Mouse (Mus musculus) liver, adult (tissue): ENCODE results near the gene H2-DMb2.

Source experiments
- GATA4 ChIP-seq: IDR thresholded peaks from 2 replicates; pipeline ENCODE4 v1.6.1; 2014; ENCODE audit warnings: mild to moderate bottlenecking, low read length; ENCODE audit not compliant: insufficient replicate concordance

The H2-DMb2 gene

GRCm38 (mm10) chr17:34143033-34143432 is at the start of gene H2-DMb2:
H2-DMb2 (plus strand) TSS chr17:34143307.
- TF ChIP-seq GATA4: no peak

- no peak for TF ChIP-seq GATA4
Measured at GRCm38 (mm10) chr17:34094283-34095035, 48.6 kb upstream of the H2-DMb2 start.

GRCm38 (mm10) chr17:34096497-34097010 is 46.6 kb upstream of the H2-DMb2 start:
- TF ChIP-seq GATA4: no peak

GRCm38 (mm10) chr17:34097272-34097671 is 45.8 kb upstream of the H2-DMb2 start:
- no peak for TF ChIP-seq GATA4

- TF ChIP-seq GATA4: no peak
Measured at GRCm38 (mm10) chr17:34098709-34099479, 44.2 kb upstream of the H2-DMb2 start.

- TF ChIP-seq GATA4: no peak
Measured at GRCm38 (mm10) chr17:34099531-34099930, 43.6 kb upstream of the H2-DMb2 start.

GRCm38 (mm10) chr17:34101185-34101584 is 41.9 kb upstream of the H2-DMb2 start:
- no peak for TF ChIP-seq GATA4

GRCm38 (mm10) chr17:34101604-34102032 is 41.5 kb upstream of the H2-DMb2 start:
- TF ChIP-seq GATA4: no peak

- TF ChIP-seq GATA4: no peak
Measured at GRCm38 (mm10) chr17:34102831-34103230, 40.3 kb upstream of the H2-DMb2 start.

- TF ChIP-seq GATA4: no peak
Measured at GRCm38 (mm10) chr17:34104804-34105203, 38.3 kb upstream of the H2-DMb2 start.

GRCm38 (mm10) chr17:34106555-34106954 is 36.6 kb upstream of the H2-DMb2 start:
- TF ChIP-seq GATA4: no peak

GRCm38 (mm10) chr17:34107109-34107867 is 35.8 kb upstream of the H2-DMb2 start:
- no peak for TF ChIP-seq GATA4

- no peak for TF ChIP-seq GATA4
Measured at GRCm38 (mm10) chr17:34108460-34108859, 34.6 kb upstream of the H2-DMb2 start.

- TF ChIP-seq GATA4: no peak
Measured at GRCm38 (mm10) chr17:34109038-34109805, 33.9 kb upstream of the H2-DMb2 start.

GRCm38 (mm10) chr17:34109806-34110195 is 33.3 kb upstream of the H2-DMb2 start:
- no peak for TF ChIP-seq GATA4
